In the genomic region with DNA sequence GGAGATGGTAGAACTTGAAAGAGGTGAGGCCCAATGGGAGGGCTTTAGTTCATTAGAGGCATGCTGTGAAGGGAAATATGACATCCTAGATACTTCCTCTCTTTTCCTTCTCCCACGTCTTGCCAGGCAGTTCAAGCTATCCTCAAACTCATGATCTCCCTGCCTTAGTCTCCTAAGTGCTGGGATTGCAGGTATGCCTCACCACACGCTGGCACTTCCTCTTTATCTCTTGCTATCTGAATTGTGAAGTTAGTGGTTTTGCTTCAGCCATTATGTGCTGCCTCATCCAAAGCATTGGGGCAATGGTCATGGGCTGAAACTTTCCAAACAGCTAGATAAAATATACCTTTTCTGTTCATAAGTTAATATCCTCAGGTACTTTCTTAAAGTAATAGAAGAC, we compare ENCODE assay signal across 36 mouse cellular contexts. TPM values are rescaled to one million over a fixed set of nuclear protein-coding genes. Genes with fewer than 3 reads are reported as not detected.
"Had no signal": no experiment of that assay in that cellular context is flagged by ENCODE, and none has a peak within 500 bp of the region (broad histone marks: within the 10 kb centered on the region; RNA-seq: fewer than 3 reads in every experiment).

No protein-coding gene starts in this region.

- H3K27ac ChIP-seq: heart, embryonic 10.5 days; hindbrain, embryonic 10.5 days; hindbrain, embryonic 12.5 days; hindbrain, embryonic 14.5 days; intestine, embryonic 15.5 days; kidney, embryonic 15.5 days; kidney, postnatal 0 days; limb, embryonic 10.5 days; limb, embryonic 12.5 days; liver, embryonic 13.5 days; liver, embryonic 15.5 days had no signal

- H3K36me3 ChIP-seq: heart, embryonic 10.5 days; heart, embryonic 12.5 days; hindbrain, embryonic 10.5 days; hindbrain, embryonic 12.5 days; intestine, embryonic 15.5 days; kidney, embryonic 15.5 days; limb, embryonic 10.5 days; limb, embryonic 12.5 days; liver, embryonic 13.5 days; liver, embryonic 15.5 days had no signal

- H3K4me3 ChIP-seq: heart, embryonic 10.5 days; heart, embryonic 12.5 days; hindbrain, embryonic 10.5 days; hindbrain, embryonic 12.5 days; intestine, embryonic 15.5 days; kidney, embryonic 15.5 days; limb, embryonic 10.5 days; limb, embryonic 12.5 days; liver, embryonic 13.5 days; liver, embryonic 15.5 days had no signal

- DNase-seq: gastrocnemius, postnatal 14 days; gastrocnemius, postnatal 36 days; heart, adult 18-20 months; heart, postnatal 10 days; heart, postnatal 4 days; kidney, adult 2 months; kidney, adult 9 months; kidney, postnatal 14 days; kidney, postnatal 36 days; layer of hippocampus, adult 9-11 months; layer of hippocampus, postnatal 36 days; liver; liver, embryonic 13.5 days had no signal

- H3K9ac ChIP-seq: heart, embryonic 12.5 days; hindbrain, embryonic 12.5 days; hindbrain, embryonic 14.5 days; intestine, embryonic 15.5 days; kidney, embryonic 15.5 days; limb, embryonic 12.5 days; liver, embryonic 13.5 days; liver, embryonic 15.5 days had no signal

- H3K4me1 ChIP-seq: heart, embryonic 10.5 days; heart, embryonic 12.5 days; hindbrain, embryonic 10.5 days; hindbrain, embryonic 12.5 days; intestine, embryonic 15.5 days; limb, embryonic 12.5 days; liver, embryonic 13.5 days; liver, embryonic 15.5 days had no signal

- H3K27me3 ChIP-seq: hindbrain, embryonic 12.5 days; intestine, embryonic 15.5 days; kidney, embryonic 15.5 days; limb, embryonic 12.5 days; liver, embryonic 13.5 days; liver, embryonic 15.5 days had no signal

- H3K9me3 ChIP-seq: heart, embryonic 10.5 days; heart, embryonic 12.5 days; hindbrain, embryonic 10.5 days; hindbrain, embryonic 12.5 days; intestine, embryonic 15.5 days; kidney, embryonic 15.5 days; limb, embryonic 10.5 days; limb, embryonic 12.5 days; liver, embryonic 13.5 days; liver, embryonic 15.5 days had no signal

- ATAC-seq: hindbrain, embryonic 16.5 days; inflammation-experienced regulatory T-cells, adult 6 months; intestine, embryonic 15.5 days; intestine, postnatal 0 days had no signal

RNA-seq across cellular contexts. Expression of gene Pik3r6, which starts 6.4 kb away (rescaled TPM):
- polyA plus RNA-seq: inflammation-experienced regulatory T-cells, adult 6 months had no signal

RNA-seq across cellular contexts. Expression of gene Mfsd6l, which starts 46.8 kb away (rescaled TPM):
- total RNA-seq: gastrocnemius, adult 18-20 months; gastrocnemius, adult 8-10 months; gastrocnemius, postnatal 14 days; gastrocnemius, postnatal 36 days; layer of hippocampus, adult 18-20 months; layer of hippocampus, adult 8-10 months; layer of hippocampus, postnatal 36 days; left cerebral cortex, adult 18-20 months; left cerebral cortex, postnatal 10 days; left cerebral cortex, postnatal 25 days had no signal
- polyA plus RNA-seq: heart, embryonic 14.5 days; hindbrain, embryonic 14.5 days; inflammation-experienced regulatory T-cells, adult 6 months; limb, embryonic 12.5 days; liver, embryonic 11.5 days; liver, embryonic 13.5 days; liver, embryonic 15.5 days had no signal
